Comparison of ENCODE assay signal across 9 mouse cellular contexts in the genomic region with DNA sequence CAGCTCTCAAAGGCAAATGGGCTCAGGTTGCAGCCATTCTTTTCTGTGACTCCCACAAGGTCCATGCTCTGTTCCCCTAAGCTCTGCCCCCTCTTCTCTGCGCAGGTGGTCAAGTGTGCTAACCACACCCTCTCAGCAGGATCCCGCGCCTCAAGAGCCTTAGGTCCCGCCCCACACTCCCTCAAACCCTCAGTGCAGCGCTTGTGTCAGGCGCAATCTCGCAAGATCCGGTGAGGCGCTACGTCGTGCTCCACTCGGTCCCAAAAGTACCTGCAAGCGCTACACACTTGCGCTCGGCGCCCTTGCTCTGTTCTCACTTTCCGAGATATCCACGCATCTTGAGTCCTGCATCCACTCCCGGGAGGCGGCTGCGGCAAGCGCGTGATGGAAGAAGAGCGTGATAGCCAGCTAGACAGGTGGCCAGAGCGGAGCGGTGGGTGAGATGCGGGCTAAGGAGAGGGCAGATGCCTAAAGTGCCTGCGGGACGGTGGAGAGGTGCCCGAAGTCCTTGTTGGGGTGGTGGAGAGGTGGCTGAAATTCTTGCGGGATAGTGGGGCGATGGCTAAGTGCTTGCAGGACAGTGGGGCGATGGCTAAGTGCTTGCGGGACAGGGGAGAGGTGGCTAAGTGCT. TPM values are rescaled to one million over a fixed set of nuclear protein-coding genes. Genes with fewer than 3 reads are reported as not detected.
A peak's percentile ranks its signal among the peaks of the same experiment; 100 is the strongest.
DNase-seq lines count a peak whose midpoint lies in the region; ATAC-seq and TF ChIP-seq lines count a peak whose summit lies in the region.
"Had no signal": no experiment of that assay in that cellular context is flagged by ENCODE, and none has a peak within 500 bp of the region (broad histone marks: within the 10 kb centered on the region; RNA-seq: fewer than 3 reads in every experiment).

No protein-coding gene starts in this region.

- ATAC-seq in heart, embryonic 16.5 days (replicated peaks; ENCODE audit: extremely low read depth, insufficient read depth, low FRiP score) = no peak
- peak; percentile 61; the same call in 1 of the 2 replicates for ATAC-seq in kidney, postnatal 0 days (replicated peaks; ENCODE audit: low FRiP score, low read depth)
- peak; percentile 94 for ATAC-seq in lung, embryonic 16.5 days (ENCODE audit: low read depth)
- ATAC-seq: Patski had no signal

- H3K27ac ChIP-seq in heart, embryonic 16.5 days (ENCODE audit: low read length) = no peak overlapping the region
- H3K27ac ChIP-seq in kidney, postnatal 0 days = no peak overlapping the region
- H3K27ac ChIP-seq in lung, embryonic 16.5 days (ENCODE audit: low read length) = no peak overlapping the region

- no peak for TF ChIP-seq CTCF in kidney, postnatal 0 days (IDR thresholded peaks at IDR 0.05; ENCODE audit: low read depth)

- no peaks in the 10 kb centered on the region; the same call in none of the 2 replicates for H3K9me3 ChIP-seq in heart, embryonic 16.5 days (replicated peaks; ENCODE audit: control insufficient read depth, low read length)
- H3K9me3 ChIP-seq in kidney, postnatal 0 days (replicated peaks; ENCODE audit: low read length) = no peaks in the 10 kb centered on the region
- H3K9me3 ChIP-seq in lung, embryonic 16.5 days (ENCODE audit: control insufficient read depth, low read length) = no peaks in the 10 kb centered on the region

- 7% methylated on average over 34 of the region's 34 CpGs for WGBS in heart, embryonic 16.5 days
- 10% methylated on average over 34 of the region's 34 CpGs for WGBS in kidney, postnatal 0 days
- WGBS in lung, embryonic 16.5 days = 9% methylated on average over 34 of the region's 34 CpGs

- H3K36me3 ChIP-seq in heart, embryonic 16.5 days (ENCODE audit: control insufficient read depth, insufficient read depth) = no peaks in the 10 kb centered on the region
- no peaks in the 10 kb centered on the region for H3K36me3 ChIP-seq in kidney, postnatal 0 days (ENCODE audit: insufficient read depth, low read length)
- no peaks in the 10 kb centered on the region for H3K36me3 ChIP-seq in lung, embryonic 16.5 days (ENCODE audit: control insufficient read depth, insufficient read depth, low read length)

- peak overlapping the region; percentile 59 for H3K4me2 ChIP-seq in heart, embryonic 16.5 days (ENCODE audit: low read depth, low read length)
- H3K4me2 ChIP-seq in kidney, postnatal 0 days (ENCODE audit: low read length) = peak overlapping the region; percentile 67
- H3K4me2 ChIP-seq in lung, embryonic 16.5 days (ENCODE audit: low read depth, low read length) = peak overlapping the region; percentile 62

- H3K4me3 ChIP-seq in heart, embryonic 16.5 days (ENCODE audit: low read length) = peak overlapping the region; percentile 47
- peak overlapping the region; percentile 27 for H3K4me3 ChIP-seq in kidney, postnatal 0 days (replicated peaks; ENCODE audit: low read depth, low read length)
- peak overlapping the region; percentile 52 for H3K4me3 ChIP-seq in lung, embryonic 16.5 days (ENCODE audit: low read length)

- DNase-seq in ovary, postnatal 14 days (ENCODE audit: low spot score) = peak; percentile 12
- DNase-seq in ovary, postnatal 10 days (ENCODE audit: low spot score) = no peak
- peak; percentile 43 for DNase-seq in embryo, embryonic 10 days (ENCODE audit: low spot score)
- DNase-seq in kidney, postnatal 0 days (ENCODE audit: low spot score) = peak; percentile 4
- peak; percentile 46 for DNase-seq in retina, postnatal 1 day
- DNase-seq in urinary bladder, postnatal 25 days (ENCODE audit: low spot score) = peak; percentile 10

- H3K27me3 ChIP-seq in heart, embryonic 16.5 days (ENCODE audit: control insufficient read depth, insufficient read depth, low read length) = peaks cover 40% of the 10 kb centered on the region
- H3K27me3 ChIP-seq in kidney, postnatal 0 days (ENCODE audit: insufficient read depth, low read length) = peaks cover 9% of the 10 kb centered on the region; the same call in 1 of the 2 replicates
- H3K27me3 ChIP-seq in lung, embryonic 16.5 days (ENCODE audit: control insufficient read depth, insufficient read depth, low read depth, low read length) = peaks cover 34% of the 10 kb centered on the region

- 0 out of 2 replicates have a peak, but pooled peaks cover 3% of the 10 kb centered on the region for H3K4me1 ChIP-seq in heart, embryonic 16.5 days (ENCODE audit: control insufficient read depth, insufficient read depth, low read length)
- no peaks in the 10 kb centered on the region for H3K4me1 ChIP-seq in kidney, postnatal 0 days (replicated peaks; ENCODE audit: insufficient read depth, low read length)
- H3K4me1 ChIP-seq in lung, embryonic 16.5 days (replicated peaks; ENCODE audit: control insufficient read depth, insufficient read depth, low read length) = no peaks in the 10 kb centered on the region

- peak overlapping the region; percentile 10 for H3K9ac ChIP-seq in heart, embryonic 16.5 days (ENCODE audit: low read length)
- H3K9ac ChIP-seq in kidney, postnatal 0 days (ENCODE audit: low read depth, low read length) = peak overlapping the region; percentile 40; the same call in 1 of the 2 replicates
- peak overlapping the region; percentile 51 for H3K9ac ChIP-seq in lung, embryonic 16.5 days (ENCODE audit: low read length)

RNA-seq across cellular contexts. Expression of gene Gm26992, which starts 25.8 kb away (rescaled TPM):
- not detected in 2 replicates for polyA plus RNA-seq in heart, embryonic 16.5 days (2015; fragmentation: Nextera tagmentation; extraction: Ambion mirVana)
- polyA plus RNA-seq in kidney, postnatal 0 days (2015; fragmentation: Nextera tagmentation; extraction: Ambion mirVana) = not detected in 2 replicates
- not detected in 2 replicates for polyA plus RNA-seq in lung, embryonic 16.5 days (2015; fragmentation: Nextera tagmentation; extraction: Ambion mirVana)
- polyA plus RNA-seq: Patski had no signal

RNA-seq across cellular contexts. Expression of gene Tsx, which starts 33.4 kb away (rescaled TPM):
- polyA plus RNA-seq in heart, embryonic 16.5 days (2015; fragmentation: Nextera tagmentation; extraction: Ambion mirVana) = not detected in 2 replicates
- 0.28 and 0.34 TPM in 2 replicates for polyA plus RNA-seq in kidney, postnatal 0 days (2015; fragmentation: Nextera tagmentation; extraction: Ambion mirVana)
- 0.25 TPM in 1 of 2 replicates, not detected in the other for polyA plus RNA-seq in lung, embryonic 16.5 days (2015; fragmentation: Nextera tagmentation; extraction: Ambion mirVana)
